Mouse (Mus musculus): ENCODE measurements at regions not wholly inside any gene's neighbourhood (a gene's known extent, or its start where the extent isn't known, plus 50 kb on each side); places are given as distances from the start of the nearest gene placed in this dataset.

DNA sequence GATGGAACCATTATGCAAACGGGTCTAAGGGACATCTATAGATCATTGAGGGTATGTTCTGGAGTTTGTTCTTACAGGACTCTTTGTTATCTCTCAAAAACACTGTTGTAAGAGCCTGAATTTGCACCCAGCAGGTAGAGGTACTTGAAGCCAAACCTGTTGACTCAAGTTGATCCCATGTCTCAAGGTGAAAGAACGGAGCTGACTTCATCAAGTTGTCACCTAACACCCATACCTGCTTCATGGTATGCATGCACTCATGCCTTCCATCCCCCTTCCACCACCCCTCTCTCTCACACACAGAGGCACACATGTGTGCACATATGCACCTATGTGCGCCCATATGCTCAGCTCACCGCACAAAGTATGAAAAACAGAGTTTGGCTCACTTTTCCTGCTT, 189.0 kb downstream of the Ttll7 start:
- H3K4me2 ChIP-seq (replicated peaks; ENCODE audit: low read depth, low read length): no peak overlapping the region
- no peaks in the 10 kb centered on the region for H3K9me3 ChIP-seq (ENCODE audit: control insufficient read depth, low read length)
- ATAC-seq (ENCODE audit: low FRiP score) (no peak), DNase-seq (ENCODE audit: low spot score) (no peak)
- H3K9ac ChIP-seq (ENCODE audit: low read depth, low read length): no peak overlapping the region
- no peak overlapping the region for H3K4me3 ChIP-seq (ENCODE audit: low read depth, low read length)
- 94% methylated on average over 4 of the region's 4 CpGs for WGBS
- no peaks in the 10 kb centered on the region for H3K36me3 ChIP-seq (ENCODE audit: control insufficient read depth, insufficient read depth, low read length)
- no peaks in the 10 kb centered on the region for H3K27me3 ChIP-seq (ENCODE audit: control insufficient read depth, insufficient read depth, low read length)
- H3K4me1 ChIP-seq (replicated peaks; ENCODE audit: control insufficient read depth, insufficient read depth, low read length): no peaks in the 10 kb centered on the region
- H3K27ac ChIP-seq (ENCODE audit: low read depth, low read length): no peak overlapping the region

DNA sequence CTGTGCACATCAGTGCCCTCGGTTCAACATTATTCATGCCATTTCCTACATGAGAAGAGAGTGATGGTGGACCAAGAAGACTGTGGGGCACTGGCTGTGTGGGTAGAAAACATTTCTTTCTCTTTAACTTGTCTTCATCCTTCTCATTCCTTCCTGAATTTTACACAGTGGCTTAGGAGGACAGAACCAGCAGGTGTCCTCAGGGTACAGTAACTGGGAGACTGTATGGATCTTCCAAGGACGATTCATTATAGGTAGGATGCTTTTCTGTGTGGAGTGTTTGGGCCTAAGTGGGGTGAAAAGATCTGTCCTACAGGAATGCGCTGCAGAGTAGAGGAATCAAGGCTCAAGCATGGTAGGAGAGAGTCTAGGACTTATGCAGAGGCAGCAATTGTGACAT, 190.7 kb downstream of the Ttll7 start:
- ATAC-seq (ENCODE audit: low FRiP score) (no peak), DNase-seq (ENCODE audit: low spot score) (no peak)
- Histone ChIP-seq H3K4me3 (ENCODE audit: low read depth, low read length) (no peak overlapping the region), H3K9ac (ENCODE audit: low read depth, low read length) (no peak overlapping the region), H3K4me1 (replicated peaks; ENCODE audit: control insufficient read depth, insufficient read depth, low read length) (no peaks in the 10 kb centered on the region), H3K27me3 (ENCODE audit: control insufficient read depth, insufficient read depth, low read length) (no peaks in the 10 kb centered on the region), H3K36me3 (ENCODE audit: control insufficient read depth, insufficient read depth, low read length) (no peaks in the 10 kb centered on the region), H3K9me3 (ENCODE audit: control insufficient read depth, low read length) (no peaks in the 10 kb centered on the region), H3K27ac (ENCODE audit: low read depth, low read length) (no peak overlapping the region), H3K4me2 (replicated peaks; ENCODE audit: low read depth, low read length) (no peak overlapping the region)
- WGBS: 85% methylated on average over 3 of the region's 3 CpGs

DNA sequence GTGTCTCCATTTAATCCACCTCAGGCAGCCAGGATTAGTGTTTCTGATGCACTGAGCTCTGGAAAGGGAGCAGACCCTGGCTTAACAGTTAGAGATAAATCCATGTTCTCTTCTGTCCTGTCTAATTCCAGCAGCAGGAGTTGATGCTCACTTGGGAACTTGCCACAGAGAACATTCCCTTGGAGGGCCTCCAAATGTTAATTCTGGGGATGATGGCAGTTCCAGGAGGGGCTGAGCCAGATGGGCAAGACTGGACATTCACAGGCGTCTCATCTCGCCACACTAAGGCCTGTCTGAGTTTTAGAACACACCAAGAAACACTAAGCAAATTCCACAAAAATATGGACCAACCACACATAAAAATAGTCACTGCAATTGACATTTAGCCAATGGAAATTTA, 194.5 kb downstream of the Ttll7 start:
- no peaks in the 10 kb centered on the region for H3K4me1 ChIP-seq (replicated peaks; ENCODE audit: control insufficient read depth, insufficient read depth, low read length)
- H3K27ac ChIP-seq (ENCODE audit: low read depth, low read length): no peak overlapping the region
- H3K36me3 ChIP-seq (ENCODE audit: control insufficient read depth, insufficient read depth, low read length): no peaks in the 10 kb centered on the region
- H3K27me3 ChIP-seq (ENCODE audit: control insufficient read depth, insufficient read depth, low read length): no peaks in the 10 kb centered on the region
- no peak overlapping the region for H3K4me2 ChIP-seq (replicated peaks; ENCODE audit: low read depth, low read length)
- 94% methylated on average over 2 of the region's 2 CpGs for WGBS
- H3K9me3 ChIP-seq (ENCODE audit: control insufficient read depth, low read length): no peaks in the 10 kb centered on the region
- no peak overlapping the region for H3K9ac ChIP-seq (ENCODE audit: low read depth, low read length)
- H3K4me3 ChIP-seq (ENCODE audit: low read depth, low read length): no peak overlapping the region
- ATAC-seq (ENCODE audit: low FRiP score) (no peak), DNase-seq (ENCODE audit: low spot score) (no peak)

DNA sequence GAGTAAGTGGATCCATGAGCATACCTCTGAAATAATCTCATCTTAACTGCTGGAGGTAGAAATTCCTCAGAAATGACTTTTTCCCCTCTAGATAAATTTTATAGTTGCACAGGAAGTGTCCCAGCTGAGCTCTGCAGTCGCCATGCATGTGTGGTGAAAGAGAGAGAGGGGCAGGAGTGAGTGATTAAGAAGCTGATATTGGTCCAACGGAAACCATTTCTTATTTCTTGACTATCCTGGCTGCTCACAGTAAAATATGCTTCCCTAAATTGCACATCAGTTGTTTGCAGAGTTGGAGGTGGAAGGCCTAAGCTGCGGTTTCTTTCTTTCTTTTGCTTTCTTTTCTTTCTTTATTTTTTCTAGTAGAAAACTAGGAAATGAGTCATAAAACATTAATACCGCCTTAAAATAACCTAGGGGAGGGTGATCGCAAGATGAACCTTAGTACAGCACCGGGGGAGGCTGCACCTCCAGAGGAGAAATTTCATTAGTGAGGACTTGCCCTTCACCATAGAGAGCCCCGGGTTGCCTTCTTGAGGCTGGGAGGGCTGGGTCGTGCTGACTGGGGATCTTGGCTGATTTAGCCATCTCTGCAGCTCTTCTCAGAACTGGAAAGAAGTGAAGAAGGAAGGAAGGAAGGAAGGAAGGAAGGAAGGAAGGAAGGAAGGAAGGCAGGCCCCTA, 202.1 kb downstream of the Ttll7 start:
- Histone ChIP-seq H3K4me1 (replicated peaks; ENCODE audit: control insufficient read depth, insufficient read depth, low read length) (no peaks in the 10 kb centered on the region), H3K27me3 (ENCODE audit: control insufficient read depth, insufficient read depth, low read length) (no peaks in the 10 kb centered on the region), H3K9ac (ENCODE audit: low read depth, low read length) (no peak overlapping the region), H3K4me2 (replicated peaks; ENCODE audit: low read depth, low read length) (no peak overlapping the region), H3K4me3 (ENCODE audit: low read depth, low read length) (no peak overlapping the region), H3K27ac (ENCODE audit: low read depth, low read length) (no peak overlapping the region), H3K36me3 (ENCODE audit: control insufficient read depth, insufficient read depth, low read length) (no peaks in the 10 kb centered on the region), H3K9me3 (ENCODE audit: control insufficient read depth, low read length) (no peaks in the 10 kb centered on the region)
- no peak for ATAC-seq (ENCODE audit: low FRiP score)
- no peak for DNase-seq (ENCODE audit: low spot score)
- 83% methylated on average over 8 of the region's 8 CpGs for WGBS

DNA sequence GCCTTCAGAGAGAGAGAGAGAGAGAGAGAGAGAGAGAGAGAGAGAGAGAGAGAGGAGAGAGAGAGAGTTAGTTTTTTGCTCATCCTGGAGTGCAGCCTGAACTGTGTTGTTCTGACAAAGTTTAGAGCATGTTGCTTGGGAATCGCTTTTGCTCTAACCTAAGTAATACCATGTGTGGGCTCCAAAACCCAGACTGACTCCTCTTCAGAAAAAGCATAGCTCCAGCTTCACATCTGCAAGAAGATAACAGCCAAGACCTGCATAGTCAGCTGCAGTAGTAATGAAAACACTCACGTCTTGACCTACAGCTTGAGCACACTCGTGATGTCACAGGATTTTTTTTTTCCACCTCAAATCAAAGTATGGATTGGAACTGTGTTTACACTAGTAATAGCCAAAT, 205.7 kb downstream of the Ttll7 start:
- Histone ChIP-seq H3K9me3 (ENCODE audit: control insufficient read depth, low read length) (no peaks in the 10 kb centered on the region), H3K27ac (ENCODE audit: low read depth, low read length) (no peak overlapping the region), H3K36me3 (ENCODE audit: control insufficient read depth, insufficient read depth, low read length) (no peaks in the 10 kb centered on the region), H3K27me3 (ENCODE audit: control insufficient read depth, insufficient read depth, low read length) (no peaks in the 10 kb centered on the region), H3K4me1 (replicated peaks; ENCODE audit: control insufficient read depth, insufficient read depth, low read length) (no peaks in the 10 kb centered on the region), H3K4me2 (replicated peaks; ENCODE audit: low read depth, low read length) (no peak overlapping the region), H3K4me3 (ENCODE audit: low read depth, low read length) (no peak overlapping the region), H3K9ac (ENCODE audit: low read depth, low read length) (no peak overlapping the region)
- 78% methylated on average over 3 of the region's 3 CpGs for WGBS
- no peak for DNase-seq (ENCODE audit: low spot score)
- no peak for ATAC-seq (ENCODE audit: low FRiP score)

DNA sequence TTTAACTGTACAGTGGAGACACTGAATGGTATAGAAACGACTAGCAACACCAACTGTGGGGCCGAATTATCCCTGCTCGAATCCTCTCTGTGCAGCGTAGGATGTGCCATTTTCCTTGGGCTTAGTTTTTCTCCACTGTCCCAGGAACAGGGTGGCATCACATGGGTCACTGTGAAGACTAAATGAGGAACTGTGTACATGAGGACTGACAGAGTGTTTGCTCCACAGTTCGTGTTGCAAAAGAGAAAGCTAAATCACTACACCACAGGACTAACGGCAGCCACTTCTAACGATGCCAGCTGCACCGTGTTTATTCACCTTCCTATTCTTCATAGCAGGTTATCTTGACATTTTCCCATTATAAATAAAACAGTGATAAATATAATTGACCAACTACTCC, 208.5 kb downstream of the Ttll7 start:
- Histone ChIP-seq H3K4me3 (ENCODE audit: low read depth, low read length) (no peak overlapping the region), H3K9me3 (ENCODE audit: control insufficient read depth, low read length) (no peaks in the 10 kb centered on the region), H3K27ac (ENCODE audit: low read depth, low read length) (no peak overlapping the region), H3K4me2 (replicated peaks; ENCODE audit: low read depth, low read length) (no peak overlapping the region), H3K4me1 (replicated peaks; ENCODE audit: control insufficient read depth, insufficient read depth, low read length) (no peaks in the 10 kb centered on the region), H3K36me3 (ENCODE audit: control insufficient read depth, insufficient read depth, low read length) (no peaks in the 10 kb centered on the region), H3K27me3 (ENCODE audit: control insufficient read depth, insufficient read depth, low read length) (no peaks in the 10 kb centered on the region), H3K9ac (ENCODE audit: low read depth, low read length) (no peak overlapping the region)
- ATAC-seq (ENCODE audit: low FRiP score) (no peak), DNase-seq (ENCODE audit: low spot score) (no peak)
- WGBS: 90% methylated on average over 8 of the region's 8 CpGs

DNA sequence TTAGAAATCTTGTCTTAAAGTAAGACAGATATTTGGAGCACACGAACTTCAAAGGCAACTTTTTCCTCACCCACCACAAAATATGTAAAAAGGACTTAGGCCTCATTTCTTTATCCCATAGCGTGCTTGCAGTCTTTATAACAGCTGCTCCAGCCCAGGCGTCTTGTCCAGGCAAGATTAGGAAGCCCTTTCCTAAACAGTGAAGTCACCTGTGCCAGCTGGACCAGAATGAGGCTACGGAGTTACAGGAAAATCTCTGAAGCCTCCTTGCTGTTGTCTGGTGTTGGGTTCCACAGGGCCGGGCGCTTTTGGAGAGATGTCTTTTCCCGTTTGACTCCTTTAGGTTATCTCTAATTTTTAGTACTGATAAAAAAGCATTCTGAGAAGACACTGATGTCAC, 210.3 kb downstream of the Ttll7 start:
- Histone ChIP-seq H3K4me3 (ENCODE audit: low read depth, low read length) (no peak overlapping the region), H3K27me3 (ENCODE audit: control insufficient read depth, insufficient read depth, low read length) (no peaks in the 10 kb centered on the region), H3K4me1 (replicated peaks; ENCODE audit: control insufficient read depth, insufficient read depth, low read length) (no peaks in the 10 kb centered on the region), H3K9me3 (ENCODE audit: control insufficient read depth, low read length) (no peaks in the 10 kb centered on the region), H3K4me2 (replicated peaks; ENCODE audit: low read depth, low read length) (no peak overlapping the region), H3K36me3 (ENCODE audit: control insufficient read depth, insufficient read depth, low read length) (no peaks in the 10 kb centered on the region), H3K27ac (ENCODE audit: low read depth, low read length) (no peak overlapping the region), H3K9ac (ENCODE audit: low read depth, low read length) (no peak overlapping the region)
- WGBS: 86% methylated on average over 7 of the region's 7 CpGs
- DNase-seq (ENCODE audit: low spot score) (no peak), ATAC-seq (ENCODE audit: low FRiP score) (no peak)

DNA sequence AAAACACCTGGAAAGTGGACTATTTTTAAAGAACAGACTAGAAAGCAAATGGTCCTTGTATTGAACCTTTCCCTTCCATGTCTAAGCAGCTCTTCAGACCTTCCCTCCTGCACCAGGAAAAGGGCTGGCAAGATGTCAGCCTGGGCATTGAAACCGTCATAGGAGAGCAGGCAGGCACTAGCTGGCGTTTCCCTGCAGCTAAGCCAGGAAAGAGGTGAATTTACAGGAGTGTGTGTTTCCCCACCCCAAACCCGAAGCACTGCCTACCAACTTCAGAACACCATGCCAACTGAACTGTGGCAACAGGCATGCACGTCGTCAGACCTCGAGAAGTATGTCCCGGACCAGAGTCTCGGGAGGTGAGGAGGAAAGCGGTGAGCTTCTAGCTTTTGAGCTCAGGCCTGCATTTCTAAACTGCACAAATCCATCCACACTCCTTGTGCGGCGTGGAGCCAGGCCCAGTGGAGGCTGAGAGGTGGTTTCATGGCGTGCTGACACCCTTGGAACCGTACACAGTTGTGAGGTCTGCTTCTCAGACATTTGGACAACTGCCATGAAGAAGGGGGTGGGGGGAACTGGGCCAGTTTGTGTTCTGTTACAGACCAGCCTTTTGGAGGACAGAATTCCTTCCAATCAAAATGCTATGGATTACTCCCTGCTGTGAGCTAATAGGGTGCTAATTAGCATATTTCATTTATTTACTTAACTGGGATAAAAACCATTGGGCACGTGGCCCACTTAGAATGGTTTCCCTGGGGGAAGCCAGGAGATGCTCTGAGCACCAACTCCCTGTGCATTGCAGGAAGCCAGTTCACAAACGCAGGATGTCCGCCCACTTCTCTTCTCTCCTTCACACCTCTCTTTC, 211.6 kb downstream of the Ttll7 start:
- no peaks in the 10 kb centered on the region for H3K4me1 ChIP-seq (replicated peaks; ENCODE audit: control insufficient read depth, insufficient read depth, low read length)
- H3K27me3 ChIP-seq (ENCODE audit: control insufficient read depth, insufficient read depth, low read length): no peaks in the 10 kb centered on the region
- ATAC-seq (ENCODE audit: low FRiP score) (no peak), DNase-seq (ENCODE audit: low spot score) (no peak)
- no peak overlapping the region for H3K4me3 ChIP-seq (ENCODE audit: low read depth, low read length)
- WGBS: 80% methylated on average over 16 of the region's 16 CpGs
- no peak overlapping the region for H3K4me2 ChIP-seq (replicated peaks; ENCODE audit: low read depth, low read length)
- H3K9me3 ChIP-seq (ENCODE audit: control insufficient read depth, low read length): no peaks in the 10 kb centered on the region
- no peak overlapping the region for H3K9ac ChIP-seq (ENCODE audit: low read depth, low read length)
- no peaks in the 10 kb centered on the region for H3K36me3 ChIP-seq (ENCODE audit: control insufficient read depth, insufficient read depth, low read length)
- no peak overlapping the region for H3K27ac ChIP-seq (ENCODE audit: low read depth, low read length)

DNA sequence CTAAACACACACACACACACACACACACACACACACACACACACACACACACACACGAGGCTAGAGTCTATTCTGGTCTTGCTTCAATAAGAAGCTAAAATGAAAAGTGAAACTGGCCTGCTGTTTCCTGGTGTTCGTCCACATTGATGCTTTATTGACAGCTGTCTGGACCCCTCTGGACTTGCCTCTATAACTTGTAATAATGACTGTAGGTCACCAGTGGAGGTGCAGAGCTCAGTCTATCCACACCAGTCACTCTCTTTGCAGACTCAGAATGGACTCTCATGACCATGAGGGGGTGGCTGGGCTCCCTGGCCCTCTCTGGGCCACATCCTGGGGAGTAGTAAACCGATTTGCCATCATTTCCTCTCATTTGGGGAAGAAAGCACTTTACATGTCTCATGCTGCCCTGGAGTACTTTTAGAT, 212.3 kb downstream of the Ttll7 start:
- ATAC-seq (ENCODE audit: low FRiP score) (no peak), DNase-seq (ENCODE audit: low spot score) (no peak)
- H3K27me3 ChIP-seq (ENCODE audit: control insufficient read depth, insufficient read depth, low read length): no peaks in the 10 kb centered on the region
- no peak overlapping the region for H3K4me2 ChIP-seq (replicated peaks; ENCODE audit: low read depth, low read length)
- no peak overlapping the region for H3K9ac ChIP-seq (ENCODE audit: low read depth, low read length)
- no peaks in the 10 kb centered on the region for H3K4me1 ChIP-seq (replicated peaks; ENCODE audit: control insufficient read depth, insufficient read depth, low read length)
- no peaks in the 10 kb centered on the region for H3K36me3 ChIP-seq (ENCODE audit: control insufficient read depth, insufficient read depth, low read length)
- WGBS: 64% methylated on average over 3 of the region's 3 CpGs
- H3K4me3 ChIP-seq (ENCODE audit: low read depth, low read length): no peak overlapping the region
- H3K9me3 ChIP-seq (ENCODE audit: control insufficient read depth, low read length): no peaks in the 10 kb centered on the region
- H3K27ac ChIP-seq (ENCODE audit: low read depth, low read length): no peak overlapping the region
